Mouse (Mus musculus) neural tube, embryonic 14.5 days (tissue): ENCODE data around the gene Rcor2. TPM values are rescaled to one million over a fixed set of nuclear protein-coding genes. Genes with fewer than 3 reads are reported as not detected.

ENCODE experiments used
- ATAC-seq: fragments of 200-750 bp; cut with Nextera tagmentation; 2 replicates; pipeline ENCODE4 v1.8.0; 2017; ENCODE audit warnings: low read depth, mild to moderate bottlenecking, moderate TSS enrichment, moderate library complexity
- H3K27ac ChIP-seq: fragments of 300-500 bp; sonication (generic); 2 replicates; pipeline ENCODE4 v1.5.1; 2014; ENCODE audit warnings: low read depth, mild to moderate bottlenecking, control low read depth, low read length, moderate library complexity, mixed read lengths
- H3K27me3 ChIP-seq: fragments of 300-500 bp; sonication (generic); 2 replicates; pipeline ENCODE4 v1.6.1; 2014; ENCODE audit warnings: low read length; ENCODE audit not compliant: control insufficient read depth, insufficient read depth
- H3K36me3 ChIP-seq: fragments of 300-500 bp; sonication (generic); 2 replicates; pipeline ENCODE4 v1.6.1; 2014; ENCODE audit warnings: low read length, mixed read lengths; ENCODE audit not compliant: control insufficient read depth, insufficient read depth
- H3K4me1 ChIP-seq: fragments of 300-500 bp; sonication (generic); 2 replicates; pipeline ENCODE4 v1.6.1; 2014; ENCODE audit warnings: low read length; ENCODE audit not compliant: control insufficient read depth, insufficient read depth
- H3K4me2 ChIP-seq: fragments of 300-500 bp; sonication (generic); 2 replicates; pipeline ENCODE4 v1.6.1; 2014; ENCODE audit warnings: mild to moderate bottlenecking, low read depth, low read length, control low read depth
- H3K4me3 ChIP-seq: fragments of 300-500 bp; sonication (generic); 2 replicates; pipeline ENCODE4 v1.5.1; 2014; ENCODE audit warnings: low read depth, low read length, control low read depth, mixed read lengths
- H3K9ac ChIP-seq: fragments of 300-500 bp; sonication (generic); replicated peaks from 2 replicates; pipeline ENCODE4 v1.6.1; 2014; ENCODE audit warnings: low read depth, mild to moderate bottlenecking, control low read depth, low read length, mixed read lengths
- H3K9me3 ChIP-seq: fragments of 300-500 bp; sonication (generic); 2 replicates; pipeline ENCODE4 v1.6.1; 2016; ENCODE audit warnings: low read length; ENCODE audit not compliant: control insufficient read depth
- WGBS: fragments of 180-500 bp; shearing (Covaris S2); extraction: QIAGEN DNeasy Blood & Tissue Kit; methylation state at CpG from one replicate; pipeline ENCODE4 v1.1.7; 2014; 5-methylcytosine and 5-hydroxymethylcytosine counted together
- polyA plus RNA-seq: library from polyadenylated mRNA; unstranded; fragments of >200 nt; fragmentation: Nextera tagmentation; extraction: Ambion mirVana; gene quantifications from 2 replicates; pipeline ENCODE4 v1.2.1, GENCODE M21; 2014

Gene Rcor2
- polyA plus RNA-seq, 1 experiment from 2014 or later, result 8.4 TPM

DNA sequence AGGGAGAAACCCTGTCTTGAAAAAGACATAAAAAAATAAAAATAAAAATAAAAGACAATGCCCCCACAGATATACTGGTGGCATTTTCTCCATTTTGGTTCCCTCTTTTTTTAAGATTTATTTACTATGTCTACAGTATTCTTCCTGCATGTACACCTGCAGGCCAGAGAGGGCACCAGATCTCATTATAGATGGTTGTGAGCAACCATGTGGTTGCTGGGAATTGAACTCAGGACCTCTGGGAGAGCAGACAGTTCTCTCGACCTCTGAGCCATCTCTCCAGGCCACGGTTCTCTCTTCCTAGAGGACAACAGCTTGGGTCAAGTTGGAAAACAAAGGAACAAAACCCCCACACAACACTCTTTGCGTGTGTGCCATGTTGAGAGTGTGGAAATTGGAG is 5.2 kb upstream of the Rcor2 start:
- no peak for ATAC-seq
- Histone ChIP-seq H3K4me3 (no peak overlapping the region), H3K27me3 (no peaks in the 10 kb centered on the region), H3K9ac (no peak overlapping the region), H3K4me2 (no peak overlapping the region), H3K27ac (no peak overlapping the region), H3K36me3 (no peaks in the 10 kb centered on the region), H3K4me1 (peaks cover 18% of the 10 kb centered on the region), H3K9me3 (no peaks in the 10 kb centered on the region)
- 91% methylated on average over 3 of the region's 3 CpGs for WGBS

DNA sequence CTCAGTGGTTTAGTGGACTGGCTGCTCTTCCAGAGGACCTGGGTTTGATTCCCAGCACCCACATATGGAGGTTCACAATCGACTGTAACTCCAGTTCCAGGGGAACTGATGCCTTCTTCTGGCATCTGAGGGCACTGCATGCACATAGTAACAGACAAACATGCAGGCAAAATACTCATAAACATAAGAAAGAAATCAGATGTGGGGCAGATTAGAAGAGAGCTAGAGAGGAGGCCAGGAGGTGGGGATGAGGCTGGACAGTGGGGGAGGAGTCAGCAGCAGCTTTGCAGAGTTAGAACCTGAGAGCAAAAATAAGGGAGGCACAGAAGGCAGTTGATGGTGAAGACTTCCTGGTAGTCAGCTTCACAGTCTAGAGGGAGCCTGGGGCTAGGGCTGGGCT is 4.5 kb upstream of the Rcor2 start:
- 97% methylated on average over 1 of the region's 1 CpGs for WGBS
- no peak for ATAC-seq
- no peak overlapping the region for H3K9ac ChIP-seq

DNA sequence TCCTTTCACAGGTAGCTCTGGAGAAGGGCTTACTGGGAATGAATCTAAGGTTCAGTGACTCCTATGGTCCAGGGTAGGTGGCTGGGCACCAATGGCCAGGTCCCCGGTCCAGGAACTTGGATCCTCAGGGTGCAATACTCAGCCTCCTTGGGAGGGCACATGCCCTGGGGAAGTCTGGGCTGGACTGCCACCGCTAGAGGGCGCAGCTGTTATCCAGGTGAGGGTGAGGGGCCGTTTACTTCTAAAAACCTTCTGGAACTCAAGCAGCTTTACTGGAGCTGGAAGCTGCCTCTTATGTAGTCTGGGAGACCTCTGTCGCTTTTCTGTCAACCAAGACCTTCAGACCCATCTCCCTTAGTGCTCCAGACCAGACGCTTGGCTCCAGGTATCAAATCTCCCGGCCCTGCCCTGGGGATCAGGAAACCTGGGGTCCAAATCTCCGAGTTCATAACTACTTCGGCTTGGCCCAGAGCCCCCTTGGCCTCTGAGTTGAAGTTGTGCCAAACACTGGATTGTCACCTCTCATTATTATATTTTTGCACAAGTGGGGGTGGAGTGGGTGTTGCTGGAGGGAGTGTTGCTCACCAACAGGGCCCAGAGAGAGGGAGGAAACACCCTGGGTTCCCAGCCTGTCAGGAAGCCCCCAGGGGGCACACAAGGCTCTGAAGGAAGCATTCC is 2.9 kb upstream of the Rcor2 start:
- H3K27ac ChIP-seq, result no peak overlapping the region
- ATAC-seq, result no peak
- H3K4me1 ChIP-seq, result peaks cover 30% of the 10 kb centered on the region
- H3K27me3 ChIP-seq, result no peaks in the 10 kb centered on the region
- 21% methylated on average over 9 of the region's 9 CpGs for WGBS
- H3K9me3 ChIP-seq, result no peaks in the 10 kb centered on the region
- no peak overlapping the region for H3K9ac ChIP-seq
- H3K4me2 ChIP-seq, result no peak overlapping the region
- H3K36me3 ChIP-seq, result no peaks in the 10 kb centered on the region
- H3K4me3 ChIP-seq, result no peak overlapping the region

More for the DNA sequence above, 4.5 kb upstream of the Rcor2 start:
- no peaks in the 10 kb centered on the region for H3K36me3 ChIP-seq
- H3K27me3 ChIP-seq, result no peaks in the 10 kb centered on the region
- H3K9me3 ChIP-seq, result no peaks in the 10 kb centered on the region
- no peak overlapping the region for H3K4me2 ChIP-seq
- no peak overlapping the region for H3K4me3 ChIP-seq
- H3K27ac ChIP-seq, result no peak overlapping the region
- H3K4me1 ChIP-seq, result peaks cover 24% of the 10 kb centered on the region

DNA sequence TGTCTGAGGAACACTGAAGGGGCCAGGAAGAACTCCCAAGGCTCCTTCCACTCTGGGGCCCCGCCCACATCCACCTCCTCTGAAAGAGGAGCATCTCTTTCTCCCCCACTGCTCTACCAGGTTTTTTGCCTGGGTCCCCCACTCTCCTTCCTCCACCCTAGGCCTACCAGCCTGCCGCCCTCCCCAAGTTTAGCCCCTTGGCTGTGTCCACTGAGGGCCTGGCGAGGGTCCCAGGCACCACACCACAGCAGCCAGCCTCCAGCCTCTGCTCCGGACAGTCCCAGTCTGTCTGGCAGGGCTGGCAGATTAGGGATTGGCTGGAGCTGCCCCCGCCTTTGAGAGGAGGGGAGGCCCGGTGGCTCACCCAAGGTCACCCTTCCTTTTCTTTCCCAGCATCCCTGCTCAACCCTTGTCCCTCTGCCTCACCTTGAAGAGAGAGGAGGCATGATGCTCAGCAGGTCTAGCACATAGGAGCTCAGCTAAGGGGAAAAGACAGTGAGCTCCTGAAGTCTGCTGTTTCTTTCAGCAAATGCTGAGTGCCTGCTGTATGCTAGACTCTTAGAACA is 2.3 kb upstream of the Rcor2 start:
- WGBS, result 14% methylated on average over 6 of the region's 6 CpGs
- Histone ChIP-seq H3K9me3 (no peaks in the 10 kb centered on the region), H3K4me2 (no peak overlapping the region; the same call in 1 of the 2 replicates), H3K36me3 (no peaks in the 10 kb centered on the region), H3K9ac (no peak overlapping the region), H3K27ac (peak overlapping the region; percentile 95), H3K4me1 (peaks cover 36% of the 10 kb centered on the region), H3K27me3 (no peaks in the 10 kb centered on the region), H3K4me3 (no peak overlapping the region)
- no peak for ATAC-seq

DNA sequence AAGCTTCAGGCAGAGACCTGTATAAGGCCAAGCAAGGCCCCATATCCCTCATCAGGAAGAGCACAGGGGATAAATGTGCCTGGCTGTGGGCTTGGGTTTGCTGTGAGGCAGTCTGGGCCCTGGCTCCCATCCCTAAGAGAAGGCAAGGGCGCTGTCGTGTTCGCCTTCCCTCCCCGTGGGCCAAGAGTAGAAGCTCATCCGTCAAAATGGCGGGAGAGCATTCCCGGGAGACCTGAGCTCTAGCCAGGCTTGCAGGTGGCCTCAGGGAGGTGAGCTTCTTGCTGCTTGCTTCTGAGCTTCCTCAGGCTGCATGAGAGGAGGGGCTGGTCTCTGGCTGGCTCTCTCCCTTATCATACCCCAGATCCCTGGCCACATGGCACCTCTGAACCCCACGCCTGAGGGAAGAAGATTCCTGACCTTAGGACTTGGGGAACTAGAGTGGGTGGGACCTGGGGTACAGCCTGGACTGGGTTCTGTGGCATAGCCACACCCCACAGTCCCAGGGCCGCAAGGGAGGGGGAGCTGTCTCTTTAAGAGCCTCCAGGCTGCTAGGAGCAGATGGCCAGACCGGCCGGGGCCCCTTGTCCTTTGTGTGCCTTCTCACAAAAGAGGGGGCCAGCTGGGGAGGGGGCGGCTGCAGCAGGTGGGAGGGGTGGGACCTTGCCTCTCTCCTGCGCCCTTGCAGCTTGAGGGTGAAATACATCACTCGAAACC is 1.5 kb upstream of the Rcor2 start:
- ATAC-seq, result no peak

DNA sequence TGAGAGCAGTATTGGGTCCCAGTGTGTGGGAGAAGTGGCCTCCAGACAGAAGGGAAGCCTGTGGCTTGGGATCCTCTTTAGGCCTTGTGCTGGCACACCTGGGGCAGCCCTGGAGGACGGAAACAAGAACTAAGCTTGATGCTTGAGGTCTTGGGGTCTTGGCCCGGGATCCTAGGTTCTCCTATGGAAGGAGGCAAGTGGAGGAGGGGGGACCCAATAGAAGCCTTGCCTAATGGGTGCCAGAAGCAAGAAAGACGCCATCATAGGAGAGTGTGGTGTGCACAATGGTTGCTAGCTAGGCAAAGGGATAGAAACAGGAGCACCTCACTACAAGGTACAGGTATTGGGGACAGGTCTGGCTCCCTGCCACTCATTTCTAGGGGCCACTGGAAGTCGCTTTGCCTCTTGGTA is 699 bp upstream of the Rcor2 start:
- H3K4me2 ChIP-seq, result no peak overlapping the region
- WGBS, result 18% methylated on average over 4 of the region's 4 CpGs
- peak overlapping the region; percentile 95 for H3K27ac ChIP-seq

More for the DNA sequence above, 1.5 kb upstream of the Rcor2 start:
- Histone ChIP-seq H3K36me3 (no peaks in the 10 kb centered on the region), H3K27me3 (no peaks in the 10 kb centered on the region), H3K9me3 (no peaks in the 10 kb centered on the region), H3K4me2 (no peak overlapping the region), H3K4me1 (peaks cover 42% of the 10 kb centered on the region), H3K4me3 (no peak overlapping the region), H3K27ac (peak overlapping the region; percentile 95), H3K9ac (0 out of 2 replicates have a peak overlapping the region, but pooled peaks have one; percentile 28)
- 11% methylated on average over 14 of the region's 14 CpGs for WGBS

DNA sequence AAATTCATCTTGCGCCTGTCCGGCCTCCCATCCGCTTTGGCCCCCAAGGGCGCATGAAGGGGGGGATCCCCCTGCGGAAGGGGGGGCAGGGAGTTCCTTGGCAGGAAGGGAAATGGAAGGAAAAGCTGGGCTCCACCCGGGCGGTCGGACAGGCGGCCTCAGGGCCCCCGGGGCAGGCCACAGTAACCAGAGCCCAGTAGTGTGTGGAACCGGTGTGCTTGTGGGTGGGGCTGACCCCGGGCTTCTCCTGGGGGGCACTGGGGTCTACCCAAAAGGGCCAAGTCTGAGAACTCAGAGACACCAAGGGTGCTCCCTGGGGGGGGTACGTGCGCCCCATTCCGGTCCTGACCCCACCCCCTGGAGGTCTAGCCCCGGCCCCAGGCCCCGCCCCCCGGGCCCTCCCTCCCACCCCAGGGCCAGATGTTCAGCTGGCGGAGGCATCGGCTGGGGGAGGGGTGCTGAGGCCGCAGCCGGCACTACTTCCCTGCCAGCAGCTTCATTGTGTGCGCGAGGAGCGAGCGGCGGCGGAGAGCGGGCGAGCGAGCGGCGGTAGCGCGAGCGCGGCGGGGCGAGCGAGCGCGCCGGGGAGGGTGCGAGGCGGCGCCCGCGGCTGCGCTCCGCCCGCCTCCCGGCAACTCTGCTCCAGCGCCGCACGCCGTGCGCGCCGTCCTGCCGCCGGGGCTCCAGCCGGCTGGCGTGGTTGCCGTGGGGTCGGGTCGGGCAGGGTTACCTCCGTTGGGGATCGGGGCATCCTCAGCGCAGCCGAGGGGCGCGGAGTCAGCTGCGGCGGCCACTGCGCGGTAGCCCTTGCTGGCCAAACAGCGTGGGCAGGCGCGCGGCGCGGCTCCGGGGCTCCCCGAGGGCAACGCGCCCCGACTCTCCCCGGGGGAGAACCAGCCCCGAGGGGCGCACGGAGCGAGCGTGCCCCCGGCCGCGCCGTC is 926 bp downstream of the Rcor2 start:
- Histone ChIP-seq H3K27ac (peak overlapping the region; percentile 95), H3K4me3 (peak overlapping the region; percentile 77), H3K9me3 (no peaks in the 10 kb centered on the region), H3K27me3 (no peaks in the 10 kb centered on the region), H3K36me3 (peaks cover 19% of the 10 kb centered on the region), H3K4me2 (peak overlapping the region; percentile 88), H3K9ac (peak overlapping the region; percentile 82), H3K4me1 (peaks cover 47% of the 10 kb centered on the region)
- peak; percentile 69 for ATAC-seq
- under 1% methylated on average over 68 of the region's 97 CpGs for WGBS

More for the DNA sequence above, 699 bp upstream of the Rcor2 start:
- Histone ChIP-seq H3K9ac (no peak overlapping the region), H3K4me1 (peaks cover 47% of the 10 kb centered on the region), H3K36me3 (peaks cover 4% of the 10 kb centered on the region), H3K4me3 (no peak overlapping the region), H3K9me3 (no peaks in the 10 kb centered on the region), H3K27me3 (no peaks in the 10 kb centered on the region)
- ATAC-seq, result no peak

DNA sequence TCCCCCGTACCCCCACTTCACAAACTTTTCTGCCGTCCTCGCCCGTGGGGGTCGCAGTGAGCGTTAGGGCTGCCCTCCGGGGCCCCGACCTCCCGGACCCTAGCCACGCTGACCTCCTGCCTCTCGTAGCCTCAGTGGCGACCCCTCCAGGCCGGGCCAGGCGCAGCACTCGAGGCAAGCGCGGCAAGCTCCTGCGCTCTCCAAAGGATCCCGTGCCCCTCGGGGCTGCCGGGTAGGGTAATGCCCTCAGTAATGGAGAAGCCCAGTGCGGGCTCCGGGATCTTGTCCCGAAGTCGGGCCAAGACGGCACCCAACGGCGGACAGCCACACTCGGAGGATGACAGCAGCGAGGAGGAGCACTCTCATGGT is 1.6 kb downstream of the Rcor2 start:
- ATAC-seq, result peak; percentile 26

More for the DNA sequence above, 1.6 kb downstream of the Rcor2 start:
- peak overlapping the region; percentile 88 for H3K4me2 ChIP-seq
- peaks cover 26% of the 10 kb centered on the region for H3K36me3 ChIP-seq
- no peaks in the 10 kb centered on the region for H3K9me3 ChIP-seq
- peak overlapping the region; percentile 77 for H3K4me3 ChIP-seq
- peak overlapping the region; percentile 82 for H3K9ac ChIP-seq
- no peaks in the 10 kb centered on the region for H3K27me3 ChIP-seq
- H3K4me1 ChIP-seq, result peaks cover 47% of the 10 kb centered on the region
- peak overlapping the region; percentile 95 for H3K27ac ChIP-seq
- WGBS, result under 1% methylated on average over 29 of the region's 30 CpGs
